Mouse (Mus musculus) erythroblast, embryonic 14.5 days (primary cell): ENCODE measurements around the gene Nfatc2ip. TPM values are rescaled to one million over a fixed set of nuclear protein-coding genes. Genes with fewer than 3 reads are reported as not detected.

Experiments used
- H3K27me3 ChIP-seq: 2 replicates; pipeline ENCODE4 v1.6.1; 2012; ENCODE audit warnings: inconsistent platforms; ENCODE audit not compliant: control insufficient read depth
- H3K36me3 ChIP-seq: 2 replicates; pipeline ENCODE4 v1.6.1; 2012; ENCODE audit warnings: mild to moderate bottlenecking, inconsistent platforms; ENCODE audit not compliant: control insufficient read depth
- H3K4me1 ChIP-seq: 2 replicates; pipeline ENCODE4 v1.6.1; 2012; ENCODE audit warnings: inconsistent platforms; ENCODE audit not compliant: control insufficient read depth
- H3K4me3 ChIP-seq: replicated peaks from 2 replicates; pipeline ENCODE3; 2012; ENCODE audit warnings: moderate library complexity, mild to moderate bottlenecking, inconsistent platforms
- H3K9me3 ChIP-seq: 2 replicates; pipeline ENCODE4 v1.6.1; 2012; ENCODE audit warnings: low read length, inconsistent platforms, mixed read lengths; ENCODE audit not compliant: control insufficient read depth
- GATA1 ChIP-seq: IDR thresholded peaks from 2 replicates; pipeline ENCODE4 v1.6.1; 2012; ENCODE audit warnings: low read length, inconsistent platforms, mixed read lengths
- TAL1 ChIP-seq: IDR thresholded peaks from 3 replicates; pipeline ENCODE4 v1.6.1; 2012; ENCODE audit warnings: low read length, inconsistent platforms, mixed read lengths
- polyA plus RNA-seq: library from polyadenylated mRNA; stranded (reverse); fragments of >175 nt; gene quantifications from 2 replicates; pipeline ENCODE4 v1.2.3, GENCODE M21; 2012

The Nfatc2ip gene
- polyA plus RNA-seq, 1 experiment, result 0.39 TPM

- Histone ChIP-seq H3K27me3 (no peaks in the 10 kb centered on the region; the same call in 1 of the 2 replicates), H3K36me3 (no peaks in the 10 kb centered on the region), H3K9me3 (no peaks in the 10 kb centered on the region), H3K4me1 (no peaks in the 10 kb centered on the region), H3K4me3 (no peak overlapping the region)
- TF ChIP-seq GATA1 (no peak), TAL1 (no peak)
Observed at GRCm38 (mm10) chr7:126339521-126339971, 57.0 kb downstream of the Nfatc2ip start.

DNA sequence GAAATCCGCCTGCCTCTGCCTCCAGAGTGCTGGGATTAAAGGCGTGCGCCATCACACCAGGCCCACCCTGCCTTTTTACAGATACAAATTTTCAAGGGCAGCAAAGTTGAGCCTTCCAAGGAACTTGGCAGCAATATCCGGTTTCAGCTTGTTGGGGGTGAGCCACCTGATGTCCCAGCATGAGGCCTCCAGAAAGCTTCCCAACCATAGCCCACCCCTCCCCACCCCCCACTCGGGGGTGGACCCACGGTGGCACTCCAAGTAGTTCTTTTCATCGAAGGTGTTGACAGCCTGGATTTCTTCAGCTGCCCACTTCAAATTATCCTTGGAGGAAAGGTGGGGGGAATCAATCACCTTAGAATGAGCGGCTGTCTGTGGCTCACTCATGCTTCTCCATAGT is 57.6 kb downstream of the Nfatc2ip start:
- no peak overlapping the region for H3K4me3 ChIP-seq
- no peaks in the 10 kb centered on the region for H3K4me1 ChIP-seq
- H3K9me3 ChIP-seq, result no peaks in the 10 kb centered on the region
- no peaks in the 10 kb centered on the region for H3K36me3 ChIP-seq
- TF ChIP-seq GATA1 (no peak), TAL1 (no peak)
- no peaks in the 10 kb centered on the region for H3K27me3 ChIP-seq

DNA sequence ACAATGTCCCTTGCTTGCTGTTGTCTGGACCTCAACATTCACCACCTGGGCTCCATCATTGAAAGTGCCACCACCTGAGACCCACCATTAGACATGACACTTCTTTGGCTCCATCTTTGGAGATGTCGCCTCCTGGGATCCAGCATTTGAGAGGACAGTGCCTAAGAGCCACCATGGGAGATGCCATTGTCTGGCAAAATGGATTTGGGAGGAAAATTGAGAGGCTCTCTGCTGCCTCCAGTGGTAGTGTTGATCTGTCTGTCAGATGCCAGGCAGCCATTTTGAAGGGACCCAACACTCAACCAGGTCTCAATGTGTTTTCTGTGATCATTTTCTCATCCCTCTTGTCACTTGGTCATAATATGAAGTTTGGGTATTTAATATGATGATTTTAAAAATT is 61.0 kb downstream of the Nfatc2ip start:
- peaks cover 2% of the 10 kb centered on the region; the same call in 1 of the 2 replicates for H3K27me3 ChIP-seq
- TF ChIP-seq TAL1 (no peak), GATA1 (no peak)
- no peak overlapping the region for H3K4me3 ChIP-seq
- H3K4me1 ChIP-seq, result no peaks in the 10 kb centered on the region
- no peaks in the 10 kb centered on the region for H3K36me3 ChIP-seq
- H3K9me3 ChIP-seq, result no peaks in the 10 kb centered on the region

Other genes starting within 250 kb of the Nfatc2ip start
- 4.8 and 9.6 TPM in 2 replicates for gene Xpo6, start 196.2 kb downstream of the Nfatc2ip start, polyA plus RNA-seq
- gene Sbk1, start 124.1 kb downstream of the Nfatc2ip start, polyA plus RNA-seq, result 0.05 and 0.06 TPM in 2 replicates
- 0.31 and 0.60 TPM in 2 replicates for gene Lat, start 27.2 kb downstream of the Nfatc2ip start, polyA plus RNA-seq
- gene Spns1, start 19.3 kb downstream of the Nfatc2ip start, polyA plus RNA-seq, result 3.3 and 5.1 TPM in 2 replicates
- not detected in 2 replicates for gene Cd19, start 18.2 kb upstream of the Nfatc2ip start, polyA plus RNA-seq
- gene Rabep2, start 32.0 kb upstream of the Nfatc2ip start, polyA plus RNA-seq, result 0.67 and 0.68 TPM in 2 replicates
- not detected in 2 replicates for gene Atp2a1, start 66.4 kb upstream of the Nfatc2ip start, polyA plus RNA-seq
- 2.3 and 2.6 TPM in 2 replicates for gene Sh2b1, start 78.7 kb upstream of the Nfatc2ip start, polyA plus RNA-seq
- 1.8 and 3.9 TPM in 2 replicates for gene Tufm, start 90.6 kb upstream of the Nfatc2ip start, polyA plus RNA-seq
- gene Atxn2l, start 106.7 kb upstream of the Nfatc2ip start, polyA plus RNA-seq, result 56.8 and 76.8 TPM in 2 replicates
- gene Eif3c, start 169.7 kb upstream of the Nfatc2ip start, polyA plus RNA-seq, result 5.1 and 6.2 TPM in 2 replicates
- gene Apobr, start 188.2 kb upstream of the Nfatc2ip start, polyA plus RNA-seq, result 0.07 and 0.16 TPM in 2 replicates
- 0.14 and 0.22 TPM in 2 replicates for gene Cln3, start 189.1 kb upstream of the Nfatc2ip start, polyA plus RNA-seq
- not detected in 2 replicates for gene Il27, start 198.2 kb upstream of the Nfatc2ip start, polyA plus RNA-seq
- gene Nupr1, start 234.1 kb upstream of the Nfatc2ip start, polyA plus RNA-seq, result 0.27 and 0.35 TPM in 2 replicates